Mouse (Mus musculus): ENCODE data around the gene Hs3st4.

Hs3st4 gene

GRCm38 (mm10) chr7:124136133-124136532 lies 153.5 kb downstream of the Hs3st4 start:
- no peak for DNase-seq (ENCODE audit: low read depth, low spot score)

- no peak for DNase-seq (ENCODE audit: low read depth, low spot score)
These were observed 158.6 kb downstream of the Hs3st4 start for GRCm38 (mm10) chr7:124141229-124141628.

GRCm38 (mm10) chr7:124150901-124151300 lies 168.2 kb downstream of the Hs3st4 start:
- no peak for DNase-seq (ENCODE audit: low read depth, low spot score)

GRCm38 (mm10) chr7:124163301-124163700 lies 180.6 kb downstream of the Hs3st4 start:
- no peak for DNase-seq (ENCODE audit: low read depth, low spot score)

- no peak for DNase-seq (ENCODE audit: low read depth, low spot score)
These were observed 183.6 kb downstream of the Hs3st4 start for GRCm38 (mm10) chr7:124166229-124166628.

GRCm38 (mm10) chr7:124168796-124169195 lies 186.1 kb downstream of the Hs3st4 start:
- DNase-seq (ENCODE audit: low read depth, low spot score): no peak

- DNase-seq (ENCODE audit: low read depth, low spot score): no peak
These were observed 187.3 kb downstream of the Hs3st4 start for GRCm38 (mm10) chr7:124170001-124170400.

DNA sequence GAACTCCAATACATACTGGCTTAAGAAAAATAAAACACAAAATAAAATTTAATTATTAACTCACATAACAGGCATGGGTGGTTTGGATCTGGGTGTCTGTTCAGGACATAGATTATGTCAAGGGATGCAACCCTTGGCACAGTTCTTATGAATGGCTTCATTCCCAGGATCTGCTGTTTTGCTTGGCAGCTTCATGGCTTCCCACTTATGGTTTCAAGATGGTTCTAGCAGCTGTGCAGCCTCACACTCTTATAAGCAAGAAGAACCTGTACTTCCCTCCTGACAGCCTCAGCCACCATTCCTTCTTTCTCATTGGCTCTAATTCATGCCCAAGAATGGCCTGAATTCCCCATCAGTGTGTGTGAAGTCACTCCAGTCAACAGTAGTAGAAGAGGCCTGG lies 189.3 kb downstream of the Hs3st4 start:
- no peak for DNase-seq (ENCODE audit: low read depth, low spot score)

DNA sequence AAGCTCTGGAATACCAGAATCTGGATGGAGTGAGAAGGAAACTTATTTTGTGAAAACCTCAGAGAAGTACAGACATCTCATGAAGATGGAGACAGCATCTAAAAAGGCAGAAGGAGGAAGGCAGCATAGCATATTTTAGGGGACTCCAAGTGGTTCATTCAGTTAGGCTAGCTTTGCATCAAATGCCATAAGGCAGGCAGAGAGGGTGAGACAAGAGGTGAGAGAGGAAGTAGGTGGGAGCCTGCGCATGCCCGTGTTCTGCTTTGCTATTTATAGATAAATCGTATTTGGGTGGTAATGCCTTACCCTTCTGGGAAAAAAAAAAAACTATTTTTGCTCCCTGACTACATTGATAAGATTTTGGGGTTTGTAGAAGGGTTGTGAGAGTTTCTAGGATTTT lies 198.3 kb downstream of the Hs3st4 start:
- no peak for DNase-seq (ENCODE audit: low read depth, low spot score)

- DNase-seq (ENCODE audit: low read depth, low spot score): no peak
These were observed 202.0 kb downstream of the Hs3st4 start for GRCm38 (mm10) chr7:124184693-124185092.

GRCm38 (mm10) chr7:124198811-124199570 lies 216.3 kb downstream of the Hs3st4 start:
- DNase-seq (ENCODE audit: low read depth, low spot score): peak; percentile 50

GRCm38 (mm10) chr7:124216921-124217320 lies 234.3 kb downstream of the Hs3st4 start:
- DNase-seq (ENCODE audit: low read depth, low spot score): no peak

DNA sequence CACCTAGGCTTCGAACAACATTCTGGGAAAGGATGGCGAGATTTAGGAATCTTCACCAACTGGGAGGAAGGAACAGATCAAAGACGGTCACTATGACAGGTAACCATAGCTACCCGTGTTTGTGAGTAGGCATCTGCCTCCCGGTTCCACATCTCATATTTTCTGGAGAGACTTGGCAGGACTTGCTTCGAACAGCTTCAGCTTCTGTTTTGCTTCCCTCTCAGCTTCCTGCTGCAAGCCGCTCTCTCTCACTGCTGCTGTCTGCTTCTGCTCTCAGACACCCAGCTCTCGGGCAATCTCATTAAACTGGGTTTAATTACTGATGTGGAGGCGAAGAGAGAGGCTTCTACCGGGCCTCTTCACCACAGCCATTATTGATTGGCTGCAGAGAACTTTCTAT lies 237.9 kb downstream of the Hs3st4 start:
- DNase-seq (ENCODE audit: low read depth, low spot score): no peak

DNA sequence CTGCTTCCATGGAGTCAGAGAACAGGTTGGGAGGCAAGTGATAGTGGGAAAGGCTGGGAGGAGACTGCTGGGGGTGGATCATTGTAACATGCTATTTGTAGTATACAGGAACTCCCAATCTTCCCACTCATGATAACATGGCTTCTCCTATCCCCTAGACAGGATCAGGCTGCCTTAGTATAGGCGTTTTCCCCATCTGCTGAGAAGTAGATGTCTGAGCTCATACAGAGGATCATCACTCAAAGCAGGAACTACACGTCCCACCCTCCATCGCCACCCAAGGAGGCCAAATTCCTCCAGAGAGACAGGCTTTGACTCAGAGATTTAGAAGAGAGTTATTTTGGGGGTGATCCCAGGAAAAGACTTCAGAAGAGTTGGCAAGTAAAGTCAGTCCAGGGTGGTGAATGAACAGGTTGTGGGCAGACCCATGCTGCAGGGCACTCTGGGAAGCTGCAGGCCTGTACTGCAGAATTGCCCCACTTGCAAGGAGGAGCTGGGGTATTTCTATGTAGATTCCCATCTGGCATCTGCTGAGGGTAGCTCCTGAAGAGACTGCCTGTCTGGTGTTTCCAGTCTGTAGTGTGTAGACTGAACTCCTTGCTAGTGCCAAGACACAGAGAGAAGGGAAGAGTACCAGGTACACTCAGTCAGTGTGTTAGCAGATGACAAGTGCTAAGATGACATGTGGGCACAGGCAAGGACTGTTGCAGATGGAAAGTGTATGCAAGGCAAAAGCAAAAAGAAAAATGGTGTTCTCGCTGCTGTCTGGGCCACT lies 255.4 kb downstream of the Hs3st4 start:
- no peak for DNase-seq (ENCODE audit: low read depth, low spot score)

- peak; percentile 9 for DNase-seq (ENCODE audit: low read depth, low spot score)
These were observed 257.4 kb downstream of the Hs3st4 start for GRCm38 (mm10) chr7:124239903-124240647.

GRCm38 (mm10) chr7:124249838-124250237 lies 267.2 kb downstream of the Hs3st4 start:
- DNase-seq (ENCODE audit: low read depth, low spot score): no peak

- DNase-seq (ENCODE audit: low read depth, low spot score): no peak
These were observed 267.9 kb downstream of the Hs3st4 start for GRCm38 (mm10) chr7:124250566-124250965.

DNA sequence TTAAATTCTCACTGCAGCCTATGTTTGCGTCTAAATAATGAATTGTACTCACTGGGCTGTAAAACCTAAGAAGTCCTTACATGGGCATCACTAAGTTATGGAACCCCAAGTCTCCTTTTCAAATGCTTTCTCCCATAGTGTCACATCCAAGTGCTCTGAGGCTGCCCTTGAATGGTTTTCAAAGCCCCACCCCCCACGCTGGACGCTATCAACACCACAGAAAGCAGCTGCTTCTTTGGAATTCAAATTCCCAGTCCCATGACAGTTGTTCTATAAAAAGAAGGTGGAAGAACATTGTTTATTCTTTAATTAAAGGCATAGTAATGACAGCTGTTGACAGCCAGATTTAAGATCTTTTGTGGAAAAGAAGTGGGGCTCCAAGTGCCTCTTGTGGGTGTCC lies 275.8 kb downstream of the Hs3st4 start:
- no peak for DNase-seq (ENCODE audit: low read depth, low spot score)

DNA sequence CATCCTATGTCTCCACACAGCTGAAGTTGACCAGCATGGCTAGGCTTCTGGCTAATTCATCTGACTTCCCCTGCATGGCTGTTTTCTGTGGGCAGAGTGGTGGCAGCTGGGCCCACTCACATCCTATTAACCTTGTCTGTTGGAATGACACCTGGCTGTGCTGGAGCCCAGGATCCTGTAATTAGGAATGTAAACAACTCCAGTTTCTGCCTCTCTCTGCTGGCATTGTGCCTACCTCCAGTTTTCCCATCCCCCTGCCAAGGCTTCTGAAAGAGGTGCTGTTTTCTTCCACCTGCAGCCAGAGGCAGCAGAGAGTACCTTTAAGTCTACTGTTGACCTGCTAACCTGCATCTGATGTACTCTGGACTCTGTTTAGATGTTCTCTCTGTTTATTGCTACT lies 288.1 kb downstream of the Hs3st4 start:
- DNase-seq (ENCODE audit: low read depth, low spot score): no peak

GRCm38 (mm10) chr7:124289873-124290272 lies 307.2 kb downstream of the Hs3st4 start:
- DNase-seq (ENCODE audit: low read depth, low spot score): no peak

DNA sequence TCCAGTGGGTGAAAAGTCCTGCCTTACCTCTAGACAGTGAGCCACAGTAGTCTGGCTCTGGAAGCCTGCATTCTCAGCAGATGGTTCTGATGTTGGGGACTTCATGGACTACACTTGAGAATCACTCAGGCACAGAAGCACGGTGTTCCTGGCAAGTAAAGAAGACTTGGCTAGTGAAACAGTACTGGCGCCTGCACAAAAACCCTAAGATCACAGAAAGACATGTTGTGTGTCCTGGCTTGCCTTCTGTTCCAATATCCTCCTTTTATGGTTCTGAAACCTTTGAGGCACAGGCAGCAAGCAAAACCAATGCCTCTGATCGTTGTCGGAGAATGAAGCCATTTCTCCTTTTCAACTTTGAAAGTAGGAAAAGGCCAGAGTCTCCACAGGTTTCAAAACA lies 336.8 kb downstream of the Hs3st4 start:
- no peak for DNase-seq (ENCODE audit: low read depth, low spot score)

GRCm38 (mm10) chr7:124335635-124336034 lies 353.0 kb downstream of the Hs3st4 start:
- no peak for DNase-seq (ENCODE audit: low read depth, low spot score)

All from embryo, embryonic 11.5 days (tissue).